32 mouse cellular contexts compared by ENCODE assay signal in the genomic region with DNA sequence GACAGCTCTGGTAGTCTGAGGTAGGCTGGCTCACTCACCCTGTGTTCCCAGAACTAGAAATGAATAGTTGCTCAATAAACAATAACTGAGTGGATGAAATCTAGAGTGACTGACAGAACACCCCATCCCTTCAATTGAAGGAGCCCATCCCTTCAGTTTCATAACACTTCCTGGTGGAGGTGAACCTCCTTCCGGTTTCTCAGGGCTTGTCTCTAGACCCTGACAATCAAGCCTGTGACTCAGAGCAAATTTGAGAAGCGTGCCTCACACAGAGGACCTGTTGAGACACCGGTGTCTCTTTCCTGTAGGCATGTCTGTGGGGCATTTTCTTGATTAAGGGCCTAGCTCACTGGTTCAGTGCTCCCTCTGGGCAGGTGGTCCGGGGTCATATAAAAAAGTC. TPM values are rescaled to one million over a fixed set of nuclear protein-coding genes. Genes with fewer than 3 reads are reported as not detected.
A peak's percentile ranks its signal among the peaks of the same experiment; 100 is the strongest.
DNase-seq lines count a peak whose midpoint lies in the region; ATAC-seq lines count a peak whose summit lies in the region.
"Had no signal": no experiment of that assay in that cellular context is flagged by ENCODE, and none has a peak within 500 bp of the region (broad histone marks: within the 10 kb centered on the region; RNA-seq: fewer than 3 reads in every experiment).

No protein-coding gene starts in this region.

- no peaks in the 10 kb centered on the region for H3K9me3 ChIP-seq in forebrain, embryonic 11.5 days (ENCODE audit: control insufficient read depth, low read length)
- peaks cover 6% of the 10 kb centered on the region; the same call in 1 of the 2 replicates for H3K9me3 ChIP-seq in forebrain, embryonic 10.5 days
- H3K9me3 ChIP-seq: embryonic facial prominence, embryonic 13.5 days; heart, embryonic 15.5 days had no signal

- H3K27me3 ChIP-seq in forebrain, embryonic 11.5 days (ENCODE audit: control insufficient read depth, insufficient read depth, low read length): 0 out of 2 replicates have a peak, but pooled peaks cover 2% of the 10 kb centered on the region
- peaks cover 14% of the 10 kb centered on the region for H3K27me3 ChIP-seq in forebrain, embryonic 10.5 days (ENCODE audit: poor library complexity, severe bottlenecking)
- H3K27me3 ChIP-seq: heart, embryonic 12.5 days; heart, embryonic 15.5 days; Patski had no signal

- H3K4me2 ChIP-seq in forebrain, embryonic 11.5 days (ENCODE audit: low read depth, low read length, severe bottlenecking): no peak overlapping the region
- H3K4me2 ChIP-seq: embryonic facial prominence, embryonic 13.5 days; heart, embryonic 12.5 days; heart, embryonic 15.5 days; hindbrain, embryonic 14.5 days had no signal

- H3K36me3 ChIP-seq in forebrain, embryonic 11.5 days (ENCODE audit: control insufficient read depth, insufficient read depth, low read length): no peaks in the 10 kb centered on the region
- H3K36me3 ChIP-seq in forebrain, embryonic 10.5 days (replicated peaks): no peaks in the 10 kb centered on the region
- H3K36me3 ChIP-seq: embryonic facial prominence, embryonic 10.5 days; embryonic facial prominence, embryonic 13.5 days; G1E; heart, embryonic 12.5 days; heart, embryonic 15.5 days had no signal

- no peak for ATAC-seq in forebrain, embryonic 11.5 days (replicated peaks; ENCODE audit: low FRiP score)
- ATAC-seq in common myeloid progenitor, adult 5-6 weeks (replicated peaks; ENCODE audit: low read depth, poor library complexity, severe bottlenecking): 0 out of 2 replicates have a peak, but pooled peaks have one; percentile 20
- ATAC-seq in megakaryocyte progenitor cell, adult 5-6 weeks (replicated peaks; ENCODE audit: poor library complexity): peak; percentile 80
- ATAC-seq: forebrain, embryonic 14.5 days; forebrain, postnatal 0 days; hindbrain, postnatal 0 days; inflammation-experienced regulatory T-cells, adult 6 months; Patski had no signal

- no peak overlapping the region for H3K9ac ChIP-seq in forebrain, embryonic 11.5 days (ENCODE audit: low read length)
- H3K9ac ChIP-seq: embryonic facial prominence, embryonic 13.5 days; forebrain, postnatal 0 days; heart, embryonic 12.5 days; heart, embryonic 15.5 days; hindbrain, embryonic 14.5 days had no signal

- intact Hi-C loops in heart, postnatal 36 days (cut with DNase I): no loop called here
- intact Hi-C loops in left cerebral cortex, postnatal 10 days (cut with DNase I): no loop called here

- no peaks in the 10 kb centered on the region for H3K4me1 ChIP-seq in forebrain, embryonic 11.5 days (replicated peaks; ENCODE audit: control insufficient read depth, insufficient read depth, low read length)
- peaks cover 5% of the 10 kb centered on the region for H3K4me1 ChIP-seq in forebrain, embryonic 10.5 days

- no peak overlapping the region for H3K4me3 ChIP-seq in forebrain, embryonic 11.5 days (ENCODE audit: low read depth, low read length)
- no peak overlapping the region for H3K4me3 ChIP-seq in forebrain, embryonic 10.5 days
- H3K4me3 ChIP-seq: embryonic facial prominence, embryonic 10.5 days; embryonic facial prominence, embryonic 13.5 days; erythroblast, embryonic 14.5 days; gastrocnemius, adult 2 months; heart, embryonic 12.5 days; heart, embryonic 15.5 days had no signal

- no peak overlapping the region for H3K27ac ChIP-seq in forebrain, embryonic 11.5 days (ENCODE audit: low read depth, low read length)
- H3K27ac ChIP-seq in forebrain, embryonic 10.5 days: no peak overlapping the region
- H3K27ac ChIP-seq: embryonic facial prominence, embryonic 10.5 days; embryonic facial prominence, embryonic 13.5 days; gastrocnemius, adult 2 months; hindbrain, embryonic 14.5 days; hindbrain, postnatal 0 days had no signal

- WGBS in forebrain, embryonic 11.5 days: 85% methylated on average over 4 of the region's 4 CpGs
- 85% methylated on average over 4 of the region's 4 CpGs for WGBS in forebrain, embryonic 10.5 days

- DNase-seq in forebrain, embryonic 11.5 days (ENCODE audit: low spot score): peak; percentile 22
- no peak for DNase-seq in forebrain, embryonic 10.5 days (ENCODE audit: extremely low spot score, low spot score)
- no peak for DNase-seq in heart, postnatal 36 days
- no peak for DNase-seq in left cerebral cortex, postnatal 10 days (ENCODE audit: extremely low spot score in 1 of 2, low spot score in 2 of 2)
- DNase-seq: adrenal gland, postnatal 10 days; adrenal gland, postnatal 36 days; B cell, adult 2 months; cerebellum, adult 11 months; cerebellum, adult 2 months; cerebellum, adult 9-11 months; cerebellum, postnatal 25 days; embryo, embryonic 11 days; forebrain, postnatal 0 days; gastrocnemius, adult 2 months; gastrocnemius, postnatal 14 days; heart, adult 18-20 months; heart, postnatal 10 days; heart, postnatal 4 days had no signal

RNA-seq across cellular contexts. Expression of a gene that starts 38.9 kb away (rescaled TPM):
- polyA plus RNA-seq in forebrain, embryonic 11.5 days (2014; fragmentation: Nextera tagmentation; extraction: Ambion mirVana): 1.1 and 1.3 TPM in 2 replicates
- 0.62 and 0.78 TPM in 2 replicates for polyA plus RNA-seq in forebrain, embryonic 10.5 days (2016; fragmentation: Nextera tagmentation; extraction: Ambion mirVana)
- 0.44 and 1.3 TPM in 2 replicates for total RNA-seq in common myeloid progenitor, adult 5-6 weeks (2017)
- not detected in 2 replicates for total RNA-seq in megakaryocyte progenitor cell, adult 5-6 weeks (2015)
- total RNA-seq in megakaryocyte progenitor cell, adult 5-6 weeks (2017): not detected in 2 replicates
- total RNA-seq in heart, postnatal 36 days (2021): 1 to 10 TPM; 8.9 to 9.7 TPM
- 10 to 100 TPM; 28.4 to 28.7 TPM for total RNA-seq in left cerebral cortex, postnatal 10 days (2021)
- total RNA-seq: CH12.LX had no signal
- polyA plus RNA-seq: G1E; inflammation-experienced regulatory T-cells, adult 6 months had no signal
